Mouse (Mus musculus) frontal cortex, postnatal 10 days (tissue): ENCODE measurements around the gene Cdh4.

ENCODE experiments used
- DNase-seq, 2 experiments: peaks; one replicate each; pipeline ENCODE4 v3.0.0; 2022; ENCODE audit warnings: low spot score in 2 of 2, mixed read lengths in 1 of 2

The Cdh4 gene

DNA sequence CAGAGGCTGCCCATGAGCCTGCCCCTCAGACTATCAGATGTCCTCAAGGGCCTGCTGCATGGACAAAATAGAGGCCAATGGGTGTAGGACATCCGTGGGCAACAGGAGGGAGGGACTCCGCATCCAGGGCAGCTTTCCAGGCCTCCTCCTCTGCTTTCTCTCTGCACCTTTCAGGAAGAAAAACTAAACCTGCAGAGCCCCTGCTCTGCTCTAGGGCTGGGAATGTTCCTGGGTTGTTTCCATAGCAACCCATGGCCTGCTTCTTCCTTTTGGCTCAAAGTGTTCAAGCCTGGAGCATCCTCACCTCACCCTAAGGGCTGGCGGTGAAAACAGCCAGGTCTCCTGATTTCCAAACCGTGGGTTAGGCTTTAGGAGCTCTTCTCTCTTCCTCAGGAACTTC, 414.9 kb downstream of the Cdh4 start:
- no peak for DNase-seq

GRCm38 (mm10) chr2:179862676-179863075, 420.4 kb downstream of the Cdh4 start:
- DNase-seq, result no peak

GRCm38 (mm10) chr2:179863266-179863665, 421.0 kb downstream of the Cdh4 start:
- no peak for DNase-seq

GRCm38 (mm10) chr2:179865097-179865496, 422.9 kb downstream of the Cdh4 start:
- no peak for DNase-seq

DNA sequence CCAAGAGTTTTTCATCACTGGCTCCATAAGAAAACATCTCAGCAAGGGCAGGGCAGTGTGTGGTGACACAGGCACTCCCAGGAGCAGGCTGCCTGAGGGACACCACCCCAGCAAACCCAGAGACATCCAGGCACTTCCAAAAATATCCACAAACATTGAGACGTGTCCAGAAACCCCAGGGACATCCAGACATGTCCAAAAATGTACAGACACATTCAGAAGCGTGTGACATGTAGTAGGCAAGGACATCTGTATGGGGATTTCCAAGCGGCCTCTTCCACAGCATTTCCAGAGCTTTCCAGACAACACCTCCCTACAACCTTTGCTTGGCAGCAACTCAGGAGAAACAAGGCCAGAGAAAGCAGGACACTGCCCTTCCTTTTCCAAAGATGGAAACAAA, 425.4 kb downstream of the Cdh4 start:
- no peak for DNase-seq

DNA sequence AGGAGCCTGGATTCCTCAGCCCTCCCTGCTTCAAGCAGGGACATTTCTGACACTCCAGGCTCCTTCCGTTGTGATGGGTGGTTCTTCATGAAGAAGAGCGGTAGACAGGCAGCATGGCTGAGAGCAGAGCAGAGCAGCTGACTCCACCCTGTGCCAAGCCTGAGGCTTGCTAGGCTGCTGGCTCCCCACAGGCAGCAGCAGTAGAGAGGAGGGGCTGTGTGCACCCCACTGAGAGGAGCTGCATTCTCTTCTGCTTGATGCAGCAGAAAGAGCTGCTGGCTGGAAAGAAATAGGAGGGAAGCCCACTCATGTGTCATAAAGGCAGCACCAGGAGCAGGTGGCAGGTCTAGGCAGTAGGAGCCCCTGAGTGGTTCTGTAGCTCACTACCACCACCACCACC, 427.6 kb downstream of the Cdh4 start:
- DNase-seq, result peak; percentile 36 to 41

- DNase-seq, result peak; percentile 36 to 49
Observed at GRCm38 (mm10) chr2:179872724-179873123, 430.5 kb downstream of the Cdh4 start.

GRCm38 (mm10) chr2:179873315-179873714, 431.1 kb downstream of the Cdh4 start:
- no peak for DNase-seq

- DNase-seq, result peak in 1 of 2 experiments; percentile 69
Observed at GRCm38 (mm10) chr2:179875147-179875546, 432.9 kb downstream of the Cdh4 start.

DNA sequence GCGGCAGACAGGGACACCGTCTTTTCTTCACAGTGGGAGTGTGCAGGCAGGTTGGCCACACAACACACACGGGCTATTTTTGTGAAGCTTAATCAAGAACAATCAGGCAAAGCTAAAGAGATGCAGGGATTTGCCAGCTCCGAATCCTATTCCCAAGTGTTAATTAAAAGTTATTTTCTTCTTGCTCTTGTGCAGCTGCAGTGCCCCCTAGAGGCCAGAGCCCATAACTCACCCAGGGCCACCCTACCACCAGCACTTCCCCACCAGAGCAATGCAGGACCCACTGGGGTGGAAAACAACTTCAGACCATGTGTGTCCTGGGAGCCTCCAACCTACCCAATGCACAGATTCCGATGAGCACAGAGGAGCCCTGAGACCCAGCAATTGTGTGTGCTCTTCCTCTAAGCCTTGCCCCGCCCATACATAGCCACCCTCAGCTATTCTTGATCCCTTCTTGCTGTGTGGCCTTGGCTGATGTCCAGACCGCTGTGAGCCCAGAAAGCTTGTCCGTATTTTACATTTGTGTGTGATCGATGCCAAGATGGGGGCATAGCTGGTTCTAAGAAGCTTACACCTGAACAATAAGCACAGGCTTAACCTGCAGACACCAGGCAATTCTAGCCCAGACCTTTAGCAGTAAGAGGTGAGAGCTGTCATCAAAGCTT, 435.5 kb downstream of the Cdh4 start:
- peak in 1 of 2 experiments; percentile 42 for DNase-seq

- no peak for DNase-seq
Observed at GRCm38 (mm10) chr2:179884561-179884960, 442.3 kb downstream of the Cdh4 start.

DNA sequence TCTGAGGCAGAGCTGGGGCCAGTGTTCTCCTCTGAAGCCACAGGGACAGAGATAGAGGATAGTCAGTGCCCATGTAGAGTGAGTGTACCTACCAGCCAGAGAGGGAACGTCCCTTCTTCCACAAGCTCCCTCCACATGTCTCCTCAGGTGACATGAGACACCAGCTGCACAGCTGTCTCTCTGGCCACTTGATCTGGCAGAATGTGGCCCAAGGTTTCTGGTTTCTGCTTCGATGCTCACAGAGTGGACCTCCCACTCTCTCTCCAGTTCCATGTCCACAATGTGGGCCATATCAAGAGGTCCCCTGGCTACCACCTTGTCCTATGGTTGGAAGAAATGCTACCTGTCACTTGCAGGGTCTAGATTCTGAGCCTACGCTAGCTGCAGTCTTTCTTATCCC, 448.8 kb downstream of the Cdh4 start:
- no peak for DNase-seq

- no peak for DNase-seq
Observed at GRCm38 (mm10) chr2:179896949-179897348, 454.7 kb downstream of the Cdh4 start.

DNA sequence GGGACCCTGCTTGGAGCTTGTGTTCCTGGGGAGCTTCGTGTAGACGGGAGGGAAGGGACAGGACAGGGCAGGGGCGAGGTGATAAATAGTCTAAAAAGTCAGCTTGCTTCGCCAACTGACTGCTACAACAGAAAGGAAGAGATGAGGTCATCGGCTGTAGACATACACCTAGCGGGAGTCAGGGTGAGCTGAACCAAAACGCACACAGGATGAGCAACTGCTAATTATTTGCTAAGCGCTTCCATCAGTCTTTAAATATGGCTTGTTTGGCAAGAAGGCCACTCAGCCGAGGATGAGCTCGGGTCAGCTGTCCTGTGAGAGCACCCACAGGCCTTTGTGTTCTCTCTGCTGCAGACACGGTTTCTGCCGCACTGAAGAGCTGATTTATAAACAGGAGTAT, 470.7 kb downstream of the Cdh4 start:
- no peak for DNase-seq

DNA sequence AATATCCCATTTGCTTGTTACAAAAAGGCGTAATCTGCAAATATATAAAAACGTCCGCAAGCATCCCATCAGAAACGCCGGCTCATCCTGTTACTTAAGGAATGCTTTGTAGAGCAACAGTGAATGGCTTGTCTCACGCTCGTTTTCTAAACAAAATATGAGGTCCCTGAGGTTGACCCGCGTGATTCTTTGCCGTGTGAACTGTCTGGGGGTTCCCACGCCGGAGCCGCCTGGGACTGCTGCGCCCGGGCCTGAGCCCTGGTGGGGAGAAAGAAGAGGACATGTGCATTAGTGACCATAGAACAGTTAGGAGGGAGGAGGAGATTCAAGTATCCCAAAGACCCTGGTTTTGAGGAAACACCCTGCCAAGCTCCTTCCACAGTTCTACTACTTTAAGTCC, 471.1 kb downstream of the Cdh4 start:
- DNase-seq, result no peak

DNA sequence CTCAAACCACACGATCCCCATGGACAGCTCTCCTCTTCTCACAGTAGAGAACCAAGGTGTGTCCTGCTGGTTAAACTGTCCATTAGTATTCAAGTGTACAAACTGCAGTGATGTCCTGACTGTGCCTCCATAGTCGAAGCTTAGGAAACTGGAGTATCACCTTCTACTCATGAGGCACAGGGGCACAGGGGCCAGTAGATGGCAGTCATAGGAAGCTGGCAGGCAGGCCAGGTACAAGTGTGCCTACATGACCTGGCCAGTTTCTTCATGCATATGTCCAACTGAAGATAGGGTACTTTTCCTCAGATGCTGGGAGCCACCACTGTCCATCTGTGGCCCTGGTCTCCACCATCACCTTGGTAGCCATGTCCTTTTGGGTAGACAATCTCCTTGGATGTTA, 472.0 kb downstream of the Cdh4 start:
- DNase-seq, result no peak

GRCm38 (mm10) chr2:179916877-179917673, 474.8 kb downstream of the Cdh4 start:
- DNase-seq, result peak in 1 of 2 experiments; percentile 67

GRCm38 (mm10) chr2:179920042-179920441, 477.8 kb downstream of the Cdh4 start:
- DNase-seq, result no peak

DNA sequence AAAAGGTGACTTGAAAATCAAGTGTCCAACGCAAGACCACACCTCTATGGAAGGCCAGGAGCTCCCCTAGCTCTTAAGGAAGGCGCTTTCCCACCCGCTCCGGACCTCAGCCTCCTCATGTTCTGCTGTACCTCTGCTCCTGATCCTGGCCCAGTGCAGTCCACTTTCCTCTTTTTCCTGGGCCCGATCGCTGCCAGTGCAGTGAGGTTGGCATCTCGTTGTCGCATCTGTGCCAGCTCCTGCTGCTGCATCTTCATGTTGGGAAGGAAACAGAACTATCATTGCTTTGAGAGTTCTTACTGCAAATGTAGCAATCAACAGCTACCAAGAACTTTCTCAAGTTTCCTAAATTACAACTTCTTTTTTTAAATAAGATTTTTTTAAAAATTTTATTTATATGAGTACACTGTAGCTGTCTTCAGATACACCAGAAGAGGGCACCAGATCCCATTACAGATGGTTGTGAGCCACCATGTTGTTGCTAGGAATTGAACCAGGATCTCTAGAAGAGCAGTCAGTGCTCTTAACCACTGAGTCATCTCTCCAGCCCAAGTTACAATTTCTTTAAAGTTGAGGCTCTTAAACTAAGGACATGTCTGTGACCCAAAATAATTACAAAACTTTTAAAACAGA, 478.9 kb downstream of the Cdh4 start:
- DNase-seq, result no peak

GRCm38 (mm10) chr2:179924038-179924437, 481.8 kb downstream of the Cdh4 start:
- no peak for DNase-seq

GRCm38 (mm10) chr2:179929166-179929565, 486.9 kb downstream of the Cdh4 start:
- no peak for DNase-seq

GRCm38 (mm10) chr2:179931741-179932140, 489.5 kb downstream of the Cdh4 start:
- DNase-seq, result no peak

- no peak for DNase-seq
Observed at GRCm38 (mm10) chr2:179934165-179934564, 491.9 kb downstream of the Cdh4 start.
